Mouse (Mus musculus) activated CD4-positive, CD25-positive, alpha-beta regulatory T cell, adult 4 months (primary cell): ENCODE measurements around the gene Ankrd50. TPM values are rescaled to one million over a fixed set of nuclear protein-coding genes. Genes with fewer than 3 reads are reported as not detected.

Experiments used
- ATAC-seq: one replicate; pipeline ENCODE4 v1.8.0; 2017
- polyA plus RNA-seq, 2 experiments: library from polyadenylated mRNA; unstranded; fragments of 100-300 nt; shearing (Covaris generic); gene quantifications; one replicate each; pipeline ENCODE4 v1.2.1; 2017

Gene Ankrd50
- polyA plus RNA-seq, 2 experiments from 2014 or later: 6.4 to 7.2 TPM

- ATAC-seq: no peak
Measured at GRCm38 (mm10) chr3:38463149-38463548, 21.5 kb downstream of the Ankrd50 start.

GRCm38 (mm10) chr3:38461742-38462141, 22.9 kb downstream of the Ankrd50 start:
- ATAC-seq: no peak

GRCm38 (mm10) chr3:38460250-38460624, 24.4 kb downstream of the Ankrd50 start:
- no peak for ATAC-seq

DNA sequence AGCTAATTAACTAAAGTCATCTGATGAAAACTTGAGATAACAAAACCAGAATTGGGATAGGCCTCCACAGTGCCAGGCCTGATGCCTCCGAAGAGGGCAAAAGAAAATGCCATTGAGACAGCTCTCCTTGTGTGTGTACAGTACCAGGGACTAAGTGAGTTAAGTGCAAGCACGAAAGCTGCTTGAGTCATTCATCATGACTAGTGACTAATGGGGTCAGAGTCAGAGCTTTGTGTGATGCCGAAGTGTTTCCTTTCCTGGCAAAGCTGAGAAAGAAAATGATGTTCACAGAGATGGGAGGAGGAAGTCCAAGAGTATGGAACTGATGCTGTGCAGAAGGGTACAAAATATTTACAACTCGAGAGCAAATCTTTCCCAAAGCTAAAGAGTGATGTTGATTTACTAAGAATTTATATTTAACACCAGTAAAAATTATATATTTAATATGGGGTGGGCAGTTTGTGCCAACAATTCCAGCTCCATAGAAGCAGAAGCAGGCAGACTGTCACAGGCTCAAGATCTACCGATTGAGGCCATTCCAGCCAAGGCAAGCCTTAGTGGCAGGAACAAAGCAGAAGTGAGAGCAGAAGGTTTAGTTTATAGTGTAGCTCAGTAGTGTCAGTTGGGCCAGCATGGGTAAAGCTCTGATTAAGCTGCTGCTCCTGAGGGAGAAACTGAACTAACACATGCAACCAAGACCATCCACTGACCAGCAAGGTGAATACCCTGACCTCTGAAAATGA, 25.0 kb downstream of the Ankrd50 start:
- no peak for ATAC-seq

DNA sequence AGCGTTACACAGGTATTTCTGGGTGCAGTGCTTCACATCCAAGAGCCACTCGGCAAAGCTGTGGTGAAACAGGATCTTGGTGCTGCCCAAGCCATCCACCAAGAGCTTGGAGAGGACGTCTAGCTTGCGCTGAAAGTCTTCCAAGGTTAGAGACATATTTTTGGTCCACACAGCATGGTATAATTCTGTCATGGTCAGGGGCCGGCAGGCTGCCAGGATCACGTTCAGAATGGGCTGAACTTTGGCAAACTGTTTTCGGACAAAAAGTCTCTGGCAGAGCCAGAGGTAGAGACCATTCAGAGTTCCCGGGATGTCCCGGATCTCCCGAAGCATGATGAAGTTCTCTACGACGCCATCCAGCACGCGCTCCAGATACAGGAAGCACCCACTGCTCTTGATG, 27.6 kb downstream of the Ankrd50 start:
- ATAC-seq: no peak

DNA sequence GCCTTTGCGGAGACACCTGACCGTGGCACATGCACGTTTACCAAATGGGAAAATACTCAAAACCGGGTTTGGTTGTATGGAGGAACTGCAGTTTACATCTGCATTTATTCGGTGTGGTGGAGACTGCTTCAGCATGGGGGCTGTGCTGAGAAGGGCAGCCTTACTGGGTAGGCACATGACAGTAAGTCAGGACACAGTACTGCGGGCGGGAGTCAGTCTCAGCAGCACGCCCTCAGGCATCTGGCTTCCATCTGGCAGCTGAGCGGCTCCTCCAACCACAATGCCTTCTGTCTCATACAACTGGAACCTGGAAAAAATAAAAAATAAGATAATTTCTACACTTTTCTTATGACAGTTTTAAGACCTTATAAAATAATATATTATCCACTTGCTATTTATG, 32.4 kb downstream of the Ankrd50 start:
- no peak for ATAC-seq

DNA sequence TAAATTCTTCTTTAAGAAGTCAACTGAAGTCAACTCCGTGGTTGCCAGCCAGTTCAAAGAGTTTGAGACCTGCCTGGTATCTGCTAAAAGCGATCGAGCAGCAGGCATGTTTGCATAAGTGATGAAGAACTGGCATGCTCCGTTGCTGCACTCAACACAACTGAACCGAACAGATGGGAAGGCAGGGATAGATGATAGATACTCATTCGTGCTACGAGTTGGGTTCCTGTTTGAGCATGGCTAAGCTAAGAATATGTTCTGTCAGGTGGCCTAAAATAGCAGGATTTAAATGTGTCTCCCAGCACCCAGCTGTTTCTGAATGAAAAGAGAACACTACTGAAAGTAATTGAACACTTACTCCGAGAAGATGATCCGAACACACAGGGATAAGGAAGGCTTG, 38.1 kb downstream of the Ankrd50 start:
- no peak for ATAC-seq

DNA sequence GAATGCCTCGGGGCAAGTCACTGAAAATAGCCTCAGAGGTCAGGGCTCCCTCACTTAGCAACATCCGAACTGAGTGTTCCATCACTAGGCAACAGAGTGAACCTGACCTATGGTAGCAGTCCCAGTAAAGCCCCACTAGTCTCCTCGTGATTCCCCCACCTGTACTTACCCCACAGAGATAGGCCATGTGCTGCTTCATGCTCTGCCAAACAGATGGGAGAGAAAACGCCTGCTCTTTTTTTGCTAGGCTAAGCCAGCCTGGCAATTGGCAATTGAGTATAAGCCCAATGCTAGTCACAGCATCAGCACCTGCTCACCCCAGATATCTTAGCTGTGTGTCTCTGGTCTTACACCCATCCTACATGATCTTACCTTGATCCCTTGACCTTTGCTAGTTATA, 40.8 kb downstream of the Ankrd50 start:
- no peak for ATAC-seq

DNA sequence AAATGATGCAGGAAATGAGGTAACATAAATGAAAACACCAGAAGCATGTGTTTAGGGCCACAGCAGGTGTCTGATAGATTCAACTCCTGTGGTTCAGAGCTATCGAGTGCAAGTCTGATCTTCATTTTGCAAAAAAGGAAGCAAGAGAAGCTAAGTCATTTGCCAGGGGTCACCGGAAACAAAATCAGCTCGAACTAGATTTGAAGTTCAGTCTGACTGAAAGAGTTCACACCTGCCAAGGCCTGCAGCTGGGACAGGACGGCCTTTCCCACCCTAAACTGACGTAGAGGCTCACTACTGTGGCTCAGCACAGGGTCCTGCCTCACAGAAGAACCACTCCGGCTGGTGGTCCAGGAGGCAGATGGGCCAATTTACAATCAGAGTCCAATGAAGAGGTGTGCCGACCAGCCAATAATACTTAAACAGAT, 44.1 kb downstream of the Ankrd50 start:
- peak; percentile 76 for ATAC-seq

DNA sequence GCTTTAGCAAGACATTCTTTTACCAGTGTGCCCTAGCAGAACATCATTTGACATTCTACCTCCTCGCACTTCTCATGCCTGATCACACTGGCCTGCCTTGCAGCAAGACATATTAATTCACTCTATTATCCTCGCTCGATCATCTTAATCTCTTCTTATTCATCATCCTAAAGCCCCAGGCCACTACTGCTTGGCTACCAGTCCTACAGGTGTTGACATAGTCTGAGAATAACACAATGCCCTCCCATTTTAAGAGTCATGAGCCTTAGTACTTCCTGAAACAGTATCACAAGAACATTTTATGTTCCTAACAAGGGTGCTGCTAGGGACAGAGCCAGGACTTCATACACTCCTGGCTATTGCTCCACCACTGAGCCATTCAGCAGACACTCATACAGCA, 48.0 kb downstream of the Ankrd50 start:
- ATAC-seq: no peak

- no peak for ATAC-seq
Measured at GRCm38 (mm10) chr3:38435828-38436227, 48.8 kb downstream of the Ankrd50 start.

GRCm38 (mm10) chr3:38434486-38434885, 50.2 kb downstream of the Ankrd50 start:
- no peak for ATAC-seq

DNA sequence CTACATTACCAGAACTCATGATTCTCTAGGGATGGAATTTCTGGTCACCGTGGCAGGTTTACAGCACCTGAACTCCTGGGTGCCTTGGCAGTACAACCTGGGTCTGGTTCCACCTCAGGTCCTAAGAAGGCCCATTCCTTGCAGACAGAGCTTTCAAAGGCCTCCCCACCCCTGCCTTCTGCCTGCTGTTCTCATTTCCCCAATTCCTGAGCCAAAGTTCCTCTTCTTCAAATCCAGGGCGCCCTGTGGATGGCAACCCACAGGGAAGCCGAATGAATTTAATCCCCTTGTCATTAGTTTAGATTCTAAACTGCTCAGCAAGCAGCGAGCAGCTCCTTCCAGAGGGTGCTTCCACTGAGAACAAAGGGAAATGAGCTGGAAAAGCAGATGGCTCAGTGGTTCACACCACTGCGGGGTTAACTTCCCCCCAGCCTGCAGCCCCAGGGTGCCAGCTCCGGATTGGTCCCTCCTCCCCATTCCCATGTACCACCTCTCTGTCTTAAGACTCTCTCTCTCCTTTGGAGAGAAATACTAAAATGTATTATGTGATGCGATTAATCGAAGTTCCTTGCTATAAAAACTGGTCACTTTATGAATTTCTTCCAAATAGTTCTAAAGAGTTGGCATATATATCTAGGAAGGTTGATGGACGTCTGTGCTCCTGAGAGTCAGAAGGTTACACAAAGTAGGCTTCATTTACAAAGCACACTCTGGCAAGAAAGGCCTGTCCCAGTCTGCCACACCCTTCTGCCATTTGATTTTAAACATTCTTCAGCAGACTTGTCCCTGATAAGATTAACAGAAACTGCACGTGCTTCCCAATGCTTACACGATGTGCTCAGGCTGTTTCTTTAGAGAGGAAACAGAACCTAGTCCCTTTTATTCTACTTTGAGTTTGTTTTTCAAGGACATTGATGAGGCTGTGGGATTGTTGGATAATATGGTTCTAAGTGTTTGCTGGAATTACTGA, 50.9 kb downstream of the Ankrd50 start:
- no peak for ATAC-seq

- ATAC-seq: peak; percentile 11
Measured at GRCm38 (mm10) chr3:38431461-38431860, 53.2 kb downstream of the Ankrd50 start.

- peak; percentile 91 for ATAC-seq
Measured at GRCm38 (mm10) chr3:38431042-38431441, 53.6 kb downstream of the Ankrd50 start.

DNA sequence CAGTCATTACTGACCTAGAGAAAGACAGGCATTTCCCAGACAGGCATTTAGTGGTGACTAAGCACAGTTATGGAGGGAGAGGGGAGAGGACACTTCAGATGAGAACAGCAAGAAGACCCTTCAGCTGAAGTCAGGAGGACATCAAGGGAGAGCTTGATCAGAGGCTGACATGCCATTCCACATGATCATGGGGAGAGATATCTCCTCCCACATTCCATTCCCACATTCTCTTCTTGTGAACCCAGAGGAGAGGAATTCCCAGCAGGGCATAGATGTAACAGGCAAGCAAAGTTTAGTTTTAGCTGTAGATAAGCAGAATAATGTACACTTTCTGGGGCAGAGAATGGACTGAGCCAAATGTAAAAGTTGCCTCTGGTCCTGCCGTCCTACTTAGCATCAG, 57.4 kb downstream of the Ankrd50 start:
- no peak for ATAC-seq

DNA sequence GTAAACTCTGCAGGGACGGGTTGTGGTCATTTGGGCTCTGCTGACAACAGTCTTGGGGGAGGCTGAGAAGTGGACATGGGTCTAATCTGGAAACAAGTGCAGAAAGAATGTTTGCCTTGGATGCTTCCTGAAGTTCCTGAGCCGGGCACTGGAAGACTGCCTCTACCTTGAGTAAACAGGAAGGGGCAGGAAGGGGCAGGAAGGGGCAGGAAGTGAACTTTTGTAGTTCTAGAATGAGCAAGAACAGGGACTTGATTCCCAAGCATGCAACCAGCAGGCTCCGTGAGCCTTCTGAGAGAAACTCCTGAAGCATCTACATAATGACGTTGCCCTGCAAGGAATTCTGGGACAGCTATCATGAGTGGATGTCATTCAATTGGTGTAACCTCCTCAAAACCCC, 60.7 kb downstream of the Ankrd50 start:
- ATAC-seq: no peak

GRCm38 (mm10) chr3:38419896-38420295, 64.7 kb downstream of the Ankrd50 start:
- no peak for ATAC-seq

- ATAC-seq: no peak
Measured at GRCm38 (mm10) chr3:38415292-38415930, 69.2 kb downstream of the Ankrd50 start.
